Mouse (Mus musculus): Measurements from ENCODE around the gene Sgsm3. TPM values are rescaled to one million over a fixed set of nuclear protein-coding genes. Genes with fewer than 3 reads are reported as not detected.

Sgsm3 gene
- total and polyA plus RNA-seq, 2 experiments from 2014 or later, result 60.6 to 91.4 TPM

DNA sequence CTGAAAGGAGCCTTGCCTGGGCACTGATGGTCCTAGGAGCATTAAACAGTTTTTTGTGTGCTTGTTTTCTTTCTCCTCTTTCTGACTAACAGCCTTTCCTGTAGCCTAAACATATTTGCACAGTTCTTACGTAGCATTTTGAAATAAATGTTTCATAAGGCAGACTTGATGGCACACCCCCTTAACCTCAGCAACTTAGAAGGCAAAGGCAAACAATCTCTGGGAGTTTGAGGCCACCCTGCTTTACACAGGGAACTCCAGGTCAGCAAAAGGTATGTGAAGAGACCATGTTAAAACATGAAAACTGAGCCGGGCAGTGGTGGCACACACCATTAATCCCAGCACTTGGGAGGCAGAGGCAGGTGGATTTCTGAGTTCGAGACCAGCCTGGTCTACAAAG lies 1.9 kb upstream of the Sgsm3 start:
- no peaks in the 10 kb centered on the region for H3K9me3 ChIP-seq (ENCODE audit: low read length)
- H3K27me3 ChIP-seq (ENCODE audit: insufficient read depth, low read length), result no peaks in the 10 kb centered on the region
- no peak overlapping the region for H3K9ac ChIP-seq (replicated peaks; ENCODE audit: low read length)
- no peak overlapping the region for H3K27ac ChIP-seq
- H3K4me3 ChIP-seq (ENCODE audit: low read length), result no peak overlapping the region
- no peak for TF ChIP-seq CTCF (IDR thresholded peaks at IDR 0.05; ENCODE audit: low read depth)
- H3K4me1 ChIP-seq (ENCODE audit: insufficient read depth, low read length), result peaks cover 8% of the 10 kb centered on the region; the same call in 1 of the 2 replicates
- WGBS, result 88% methylated on average over 3 of the region's 3 CpGs
- peaks cover 1% of the 10 kb centered on the region; the same call in 1 of the 2 replicates for H3K36me3 ChIP-seq (ENCODE audit: insufficient read depth, low read length)
- ATAC-seq (no peak), DNase-seq (ENCODE audit: low spot score) (no peak)
- H3K4me2 ChIP-seq (ENCODE audit: low read depth, low read length), result no peak overlapping the region

- Histone ChIP-seq H3K4me2 (ENCODE audit: low read depth, low read length) (no peak overlapping the region), H3K4me3 (ENCODE audit: low read length) (no peak overlapping the region), H3K9ac (replicated peaks; ENCODE audit: low read length) (no peak overlapping the region), H3K27ac (no peak overlapping the region), H3K9me3 (ENCODE audit: low read length) (no peaks in the 10 kb centered on the region), H3K36me3 (ENCODE audit: insufficient read depth, low read length) (no peaks in the 10 kb centered on the region), H3K27me3 (ENCODE audit: insufficient read depth, low read length) (no peaks in the 10 kb centered on the region), H3K4me1 (ENCODE audit: insufficient read depth, low read length) (peaks cover 8% of the 10 kb centered on the region; the same call in 1 of the 2 replicates)
- 59% methylated on average over 4 of the region's 4 CpGs for WGBS
- no peak for TF ChIP-seq CTCF (IDR thresholded peaks at IDR 0.05; ENCODE audit: low read depth)
- DNase-seq (ENCODE audit: low spot score), result no peak
- no peak for ATAC-seq
Observed at GRCm38 (mm10) chr15:80979611-80980010, 2.0 kb downstream of the Sgsm3 start.

DNA sequence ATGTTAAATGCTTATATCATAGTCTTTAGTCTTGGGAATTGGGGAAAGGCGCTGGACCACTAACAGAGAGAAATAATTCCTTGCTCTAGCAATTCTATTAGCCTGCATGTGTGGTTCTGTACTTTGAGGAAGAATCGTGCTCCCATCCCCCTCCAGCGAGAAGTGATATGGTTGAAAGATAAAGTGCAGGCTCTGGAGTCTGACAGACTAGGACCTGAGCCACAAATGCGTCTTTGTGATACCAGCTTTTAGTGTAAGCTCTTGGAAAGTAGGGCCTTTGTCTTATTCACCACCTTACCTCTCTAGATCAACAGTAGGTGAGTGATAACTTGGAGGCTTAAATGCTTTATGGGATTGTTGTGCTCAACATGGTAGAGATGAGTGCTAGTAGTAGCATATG lies 3.6 kb downstream of the Sgsm3 start:
- 90% methylated on average over 4 of the region's 4 CpGs for WGBS
- H3K4me2 ChIP-seq (ENCODE audit: low read depth, low read length), result no peak overlapping the region
- no peak for DNase-seq (ENCODE audit: low spot score)
- H3K27ac ChIP-seq, result no peak overlapping the region
- H3K4me3 ChIP-seq (ENCODE audit: low read length), result no peak overlapping the region
- ATAC-seq, result no peak
- H3K4me1 ChIP-seq (ENCODE audit: insufficient read depth, low read length), result peaks cover 8% of the 10 kb centered on the region; the same call in 1 of the 2 replicates
- H3K9ac ChIP-seq (replicated peaks; ENCODE audit: low read length), result no peak overlapping the region
- TF ChIP-seq CTCF (IDR thresholded peaks at IDR 0.05; ENCODE audit: low read depth), result no peak
- no peaks in the 10 kb centered on the region for H3K36me3 ChIP-seq (ENCODE audit: insufficient read depth, low read length)
- no peaks in the 10 kb centered on the region for H3K9me3 ChIP-seq (ENCODE audit: low read length)
- no peaks in the 10 kb centered on the region for H3K27me3 ChIP-seq (ENCODE audit: insufficient read depth, low read length)

DNA sequence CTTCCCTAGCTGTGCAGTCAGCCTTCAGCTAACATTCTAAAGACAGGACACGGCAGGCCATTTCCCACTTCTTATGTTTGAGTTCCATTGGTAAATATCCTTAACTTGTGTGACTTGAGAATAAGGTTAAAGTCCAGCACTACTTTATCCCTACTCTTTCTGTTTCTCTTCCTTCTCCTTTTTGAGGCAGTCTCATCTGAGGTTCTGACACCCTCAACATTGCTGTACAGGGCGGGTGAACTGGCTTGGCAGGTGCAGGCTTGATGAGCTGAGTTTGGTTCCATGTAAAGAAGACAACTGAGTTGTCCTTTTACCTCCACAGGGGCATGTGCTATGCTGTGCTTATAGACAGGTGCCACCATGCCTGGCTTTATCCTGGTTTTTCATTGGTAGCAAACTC lies 5.7 kb downstream of the Sgsm3 start:
- Histone ChIP-seq H3K9ac (replicated peaks; ENCODE audit: low read length) (no peak overlapping the region), H3K27ac (no peak overlapping the region), H3K27me3 (ENCODE audit: insufficient read depth, low read length) (no peaks in the 10 kb centered on the region), H3K4me2 (ENCODE audit: low read depth, low read length) (no peak overlapping the region), H3K9me3 (ENCODE audit: low read length) (no peaks in the 10 kb centered on the region), H3K36me3 (ENCODE audit: insufficient read depth, low read length) (no peaks in the 10 kb centered on the region), H3K4me1 (ENCODE audit: insufficient read depth, low read length) (peaks cover 8% of the 10 kb centered on the region; the same call in 1 of the 2 replicates), H3K4me3 (ENCODE audit: low read length) (no peak overlapping the region)
- ATAC-seq (no peak), DNase-seq (ENCODE audit: low spot score) (no peak)
- WGBS, result 88% methylated on average over 2 of the region's 2 CpGs
- TF ChIP-seq CTCF (IDR thresholded peaks at IDR 0.05; ENCODE audit: low read depth), result no peak

DNA sequence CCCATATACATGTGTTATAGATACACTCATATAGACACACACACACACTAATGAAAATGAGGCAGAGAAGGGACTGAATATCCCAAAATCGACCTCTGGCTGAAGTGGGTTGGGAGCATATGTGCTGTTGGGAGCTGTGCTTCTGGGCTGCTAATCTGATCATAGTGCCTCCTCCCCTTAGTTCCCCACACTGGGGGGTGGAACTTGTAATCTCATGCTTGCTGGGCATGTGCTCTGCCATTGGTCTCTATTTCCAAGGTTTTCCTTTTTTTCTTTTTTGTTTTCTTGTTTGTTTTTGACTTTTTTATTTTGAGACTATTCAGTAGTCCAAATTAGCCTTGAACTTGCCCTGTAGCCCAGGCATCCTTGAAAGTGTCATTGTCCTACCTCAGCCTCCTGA lies 10.8 kb downstream of the Sgsm3 start:
- no peaks in the 10 kb centered on the region for H3K27me3 ChIP-seq (ENCODE audit: insufficient read depth, low read length)
- TF ChIP-seq CTCF (IDR thresholded peaks at IDR 0.05; ENCODE audit: low read depth), result no peak
- no peak overlapping the region for H3K4me2 ChIP-seq (ENCODE audit: low read depth, low read length)
- H3K4me3 ChIP-seq (ENCODE audit: low read length), result no peak overlapping the region
- DNase-seq (ENCODE audit: low spot score) (no peak), ATAC-seq (no peak)
- no peaks in the 10 kb centered on the region for H3K36me3 ChIP-seq (ENCODE audit: insufficient read depth, low read length)
- 52% methylated on average over 1 of the region's 1 CpGs for WGBS
- H3K4me1 ChIP-seq (ENCODE audit: insufficient read depth, low read length), result no peaks in the 10 kb centered on the region
- H3K9me3 ChIP-seq (ENCODE audit: low read length), result no peaks in the 10 kb centered on the region
- no peak overlapping the region for H3K27ac ChIP-seq
- no peak overlapping the region for H3K9ac ChIP-seq (replicated peaks; ENCODE audit: low read length)

- Histone ChIP-seq H3K9me3 (ENCODE audit: low read length) (no peaks in the 10 kb centered on the region), H3K4me3 (ENCODE audit: low read length) (no peak overlapping the region), H3K4me1 (ENCODE audit: insufficient read depth, low read length) (no peaks in the 10 kb centered on the region), H3K4me2 (ENCODE audit: low read depth, low read length) (no peak overlapping the region), H3K27me3 (ENCODE audit: insufficient read depth, low read length) (no peaks in the 10 kb centered on the region), H3K27ac (no peak overlapping the region), H3K36me3 (ENCODE audit: insufficient read depth, low read length) (no peaks in the 10 kb centered on the region), H3K9ac (replicated peaks; ENCODE audit: low read length) (no peak overlapping the region)
- 69% methylated on average over 3 of the region's 3 CpGs for WGBS
- DNase-seq (ENCODE audit: low spot score), result no peak
- no peak for TF ChIP-seq CTCF (IDR thresholded peaks at IDR 0.05; ENCODE audit: low read depth)
- no peak for ATAC-seq
Observed at GRCm38 (mm10) chr15:80989712-80990111, 12.1 kb downstream of the Sgsm3 start.

DNA sequence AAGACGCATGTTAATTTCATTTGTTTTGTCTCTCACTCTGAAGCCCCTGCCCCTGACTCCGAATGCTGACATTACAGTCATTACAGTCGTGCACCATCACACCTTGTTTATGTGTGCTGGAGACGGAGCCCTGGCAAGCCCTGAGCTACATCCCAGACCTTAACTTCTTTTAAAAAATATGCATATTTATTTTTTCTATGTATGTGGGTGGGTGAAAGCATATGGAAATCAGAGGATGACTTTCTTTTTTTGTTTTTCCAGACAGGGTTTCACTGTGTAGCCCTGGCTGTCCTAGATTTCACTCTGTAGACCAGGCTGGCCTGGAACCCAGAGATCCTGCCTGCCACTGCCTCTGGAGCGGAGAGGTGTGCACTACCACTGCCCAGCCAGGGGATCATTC lies 17.4 kb downstream of the Sgsm3 start:
- WGBS, result 89% methylated on average over 5 of the region's 5 CpGs
- H3K4me1 ChIP-seq (ENCODE audit: insufficient read depth, low read length), result no peaks in the 10 kb centered on the region
- H3K4me3 ChIP-seq (ENCODE audit: low read length), result no peak overlapping the region
- no peaks in the 10 kb centered on the region for H3K36me3 ChIP-seq (ENCODE audit: insufficient read depth, low read length)
- H3K27ac ChIP-seq, result no peak overlapping the region
- H3K27me3 ChIP-seq (ENCODE audit: insufficient read depth, low read length), result no peaks in the 10 kb centered on the region
- no peaks in the 10 kb centered on the region for H3K9me3 ChIP-seq (ENCODE audit: low read length)
- H3K9ac ChIP-seq (replicated peaks; ENCODE audit: low read length), result no peak overlapping the region
- TF ChIP-seq CTCF (IDR thresholded peaks at IDR 0.05; ENCODE audit: low read depth), result no peak
- DNase-seq (ENCODE audit: low spot score) (no peak), ATAC-seq (no peak)
- H3K4me2 ChIP-seq (ENCODE audit: low read depth, low read length), result no peak overlapping the region
